8 mouse cellular contexts compared by ENCODE assay signal in the genomic region with DNA sequence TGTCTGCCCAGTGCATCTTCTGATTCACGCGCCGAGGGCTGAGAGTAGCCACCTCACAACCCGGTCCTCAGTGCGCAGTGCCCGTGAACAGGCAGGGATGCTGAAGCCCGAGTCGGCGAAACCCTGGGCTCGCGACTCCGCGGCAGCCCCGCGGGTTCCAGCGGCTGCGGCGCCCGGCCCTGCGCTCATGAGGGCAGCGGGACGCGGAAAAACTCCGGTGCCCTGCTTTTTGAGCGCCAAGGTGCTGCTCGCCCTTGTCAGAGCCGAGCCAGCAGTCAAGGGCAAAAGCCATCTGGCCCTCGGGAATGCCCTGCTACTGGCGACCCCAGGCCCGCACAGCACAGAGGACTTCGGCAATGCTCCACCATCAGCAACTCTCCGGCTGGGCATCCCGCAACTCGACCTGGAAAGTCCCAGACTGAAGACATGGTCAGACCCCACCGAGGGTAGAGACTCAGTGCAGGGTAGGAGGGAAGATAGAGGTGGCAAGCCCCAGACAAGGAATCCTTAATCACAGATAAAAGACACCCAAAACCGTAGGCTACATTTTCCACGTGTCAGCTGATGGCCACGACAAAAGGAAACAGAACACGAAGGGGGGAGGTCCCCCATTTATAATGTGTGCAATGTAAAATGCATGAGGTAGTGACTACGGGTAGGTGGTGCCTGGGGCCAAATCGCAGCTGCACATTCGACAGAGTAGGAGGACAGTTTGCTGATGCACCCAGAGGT.
DNase-seq lines count a peak whose midpoint lies in the region; ATAC-seq and TF ChIP-seq lines count a peak whose summit lies in the region.

No protein-coding gene starts in this region.

- peak overlapping the region; percentile 6; the same call in 1 of the 2 replicates for H3K9ac ChIP-seq in ES-E14 (ENCODE audit: insufficient read depth, low read depth, low read length, poor library complexity, severe bottlenecking)
- peak overlapping the region; percentile 79 for H3K9ac ChIP-seq in embryonic facial prominence, embryonic 13.5 days
- H3K9ac ChIP-seq in heart, embryonic 14.5 days (ENCODE audit: low read length): peak overlapping the region; percentile 70
- no peak overlapping the region for H3K9ac ChIP-seq in liver, embryonic 13.5 days

- no peaks in the 10 kb centered on the region for H3K27me3 ChIP-seq in embryonic facial prominence, embryonic 13.5 days
- H3K27me3 ChIP-seq in heart, embryonic 14.5 days (ENCODE audit: control insufficient read depth, insufficient read depth, low read length): peaks cover 6% of the 10 kb centered on the region; the same call in 1 of the 2 replicates
- H3K27me3 ChIP-seq in liver, embryonic 13.5 days: peaks cover 31% of the 10 kb centered on the region

- peak overlapping the region; percentile 91 for H3K4me2 ChIP-seq in embryonic facial prominence, embryonic 13.5 days
- peak overlapping the region; percentile 93 for H3K4me2 ChIP-seq in heart, embryonic 14.5 days (ENCODE audit: low read length)
- H3K4me2 ChIP-seq in liver, embryonic 13.5 days: peak overlapping the region; percentile 60

- in situ Hi-C loops in ES-E14 (cut with MboI; ENCODE audit: low sequenced_read_pairs in 2 of 2, unreplicated experiment in 2 of 2): no loop called here

- no peaks in the 10 kb centered on the region for H3K9me3 ChIP-seq in ES-E14 (ENCODE audit: control insufficient read depth, insufficient read depth, low read depth, low read length)
- no peaks in the 10 kb centered on the region for H3K9me3 ChIP-seq in embryonic facial prominence, embryonic 13.5 days
- H3K9me3 ChIP-seq in heart, embryonic 14.5 days (ENCODE audit: control insufficient read depth, low read length): no peaks in the 10 kb centered on the region
- no peaks in the 10 kb centered on the region for H3K9me3 ChIP-seq in liver, embryonic 13.5 days (replicated peaks)

- H3K4me3 ChIP-seq in ES-E14 (ENCODE audit: insufficient read depth in 1 of 2, low read depth in 1 of 2, low read length in 2 of 2, poor library complexity in 1 of 2, severe bottlenecking in 1 of 2): peak overlapping the region; percentile 41 to 53
- H3K4me3 ChIP-seq in embryonic facial prominence, embryonic 13.5 days: peak overlapping the region; percentile 51
- H3K4me3 ChIP-seq in heart, embryonic 14.5 days (ENCODE audit: control insufficient read depth in 1 of 2, insufficient read depth in 1 of 2, low read depth in 1 of 2, low read length in 2 of 2): peak overlapping the region; percentile 49 to 74
- peak overlapping the region; percentile 38 for H3K4me3 ChIP-seq in liver, embryonic 13.5 days (replicated peaks)

- WGBS in embryonic facial prominence, embryonic 13.5 days: under 1% methylated on average over 42 of the region's 42 CpGs
- 1% methylated on average over 42 of the region's 42 CpGs for WGBS in heart, embryonic 14.5 days
- 4% methylated on average over 42 of the region's 42 CpGs for WGBS in liver, embryonic 13.5 days (ENCODE audit: insufficient replicate concordance)

- H3K27ac ChIP-seq in ES-E14 (ENCODE audit: insufficient read depth, low read depth, low read length, poor library complexity, severe bottlenecking): no peak overlapping the region
- H3K27ac ChIP-seq in embryonic facial prominence, embryonic 13.5 days: peak overlapping the region; percentile 60
- no peak overlapping the region for H3K27ac ChIP-seq in heart, embryonic 14.5 days (replicated peaks in 1 of 2; ENCODE audit: control insufficient read depth in 1 of 2, insufficient read depth in 1 of 2, low read depth in 2 of 2, low read length in 2 of 2)
- no peak overlapping the region for H3K27ac ChIP-seq in liver, embryonic 13.5 days

- DNase-seq in 3134 (ENCODE audit: extremely low read depth, insufficient read length, low spot score) (peak; percentile 3), ES-E14 (ENCODE audit: low read depth, low spot score) (no peak), adipocyte (ENCODE audit: low spot score) (no peak)
- peak; percentile 44 for DNase-seq in kidney, postnatal 14 days
- no peak for DNase-seq in liver, embryonic 13.5 days
- DNase-seq in retina, postnatal 1 day: peak; percentile 64

- H3K4me1 ChIP-seq in ES-E14 (ENCODE audit: control insufficient read depth in 2 of 2, insufficient read depth in 2 of 2, low read length in 2 of 2, poor library complexity in 1 of 2): no peaks in the 10 kb centered on the region
- H3K4me1 ChIP-seq in embryonic facial prominence, embryonic 13.5 days: peaks cover 34% of the 10 kb centered on the region
- H3K4me1 ChIP-seq in heart, embryonic 14.5 days (ENCODE audit: control insufficient read depth in 2 of 2, insufficient read depth in 2 of 2, low read length in 2 of 2): peaks cover 3 to 7% of the 10 kb centered on the region in 2 experiments; a peak in 2 of 4 replicates
- peaks cover 6% of the 10 kb centered on the region; the same call in 1 of the 2 replicates for H3K4me1 ChIP-seq in liver, embryonic 13.5 days (replicated peaks)

- peak; percentile 74; the same call in 1 of the 2 replicates for ATAC-seq in embryonic facial prominence, embryonic 13.5 days (ENCODE audit: insufficient number of reproducible peaks, insufficient read depth, low FRiP score, low TSS enrichment, low read depth)
- no peak for ATAC-seq in heart, embryonic 14.5 days (ENCODE audit: insufficient number of reproducible peaks, insufficient read depth, low FRiP score, low read depth)
- ATAC-seq in liver, embryonic 13.5 days (ENCODE audit: low read depth): no peak

- H3K36me3 ChIP-seq in ES-E14 (ENCODE audit: control insufficient read depth, insufficient read depth, low read length, poor library complexity, severe bottlenecking): no peaks in the 10 kb centered on the region
- H3K36me3 ChIP-seq in embryonic facial prominence, embryonic 13.5 days: no peaks in the 10 kb centered on the region
- no peaks in the 10 kb centered on the region for H3K36me3 ChIP-seq in heart, embryonic 14.5 days (ENCODE audit: control insufficient read depth, insufficient read depth, low read length)
- H3K36me3 ChIP-seq in liver, embryonic 13.5 days: no peaks in the 10 kb centered on the region

TF ChIP-seq in ES-E14, 5 proteins besides CTCF, POLR2A, EP300 and RAD21:
- TF ChIP-seq ZNF384 (IDR thresholded peaks at IDR 0.05; ENCODE audit: low read depth, low read length) (no peak), HCFC1 (IDR thresholded peaks at IDR 0.05; ENCODE audit: borderline replicate concordance, insufficient read depth, low read length) (no peak), CHD2 (IDR thresholded peaks at IDR 0.05; ENCODE audit: low read depth, low read length) (no peak), MAFK (IDR thresholded peaks at IDR 0.05; ENCODE audit: insufficient read depth, low read depth, low read length) (no peak), ZC3H11A (IDR thresholded peaks at IDR 0.05; ENCODE audit: borderline replicate concordance, low read depth, low read length) (no peak)

Comparison
In these comparisons a context has a peak if more than half of its experiments do, and no peak if none do; other contexts are left out.
1. DNase-seq: peak in 3134 (single experiment), kidney, postnatal 14 days (single experiment) and retina, postnatal 1 day (single experiment); none in ES-E14 (single experiment), liver, embryonic 13.5 days (single experiment) and adipocyte (single experiment).
2. Peak in every context shown above with its lines, with median percentiles within 50 percentile points of each other: H3K4me3 ChIP-seq and H3K4me2 ChIP-seq.